Mouse (Mus musculus) MEL-GATA-1-ER (cell line): ENCODE measurements around the gene Wasl.

Experiments
- DNase-seq: peaks from one replicate; pipeline ENCODE4 v3.0.0-alpha.2; 2012; ENCODE audit warnings: low read depth; ENCODE audit errors: extremely low read depth

The Wasl gene

DNA sequence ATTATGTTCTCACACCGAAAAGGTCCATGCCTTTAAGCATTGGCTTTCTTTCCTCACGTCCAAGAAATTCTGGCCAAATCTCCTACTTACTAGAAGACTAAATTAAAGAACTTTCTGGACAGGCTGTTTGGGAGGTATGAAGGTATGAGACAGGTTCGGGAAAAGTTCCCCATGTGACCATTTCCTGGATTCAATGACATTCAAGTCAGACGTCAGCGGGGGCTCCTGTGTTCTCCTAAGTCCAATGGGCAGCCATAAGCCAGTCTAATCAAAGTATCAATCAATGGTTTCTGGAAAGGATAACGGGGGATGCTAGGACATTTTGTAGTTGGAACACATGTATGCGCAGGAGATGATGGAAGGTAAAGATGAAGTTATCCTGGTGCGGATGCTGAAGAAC is 59.2 kb downstream of the Wasl start:
- no peak for DNase-seq

DNA sequence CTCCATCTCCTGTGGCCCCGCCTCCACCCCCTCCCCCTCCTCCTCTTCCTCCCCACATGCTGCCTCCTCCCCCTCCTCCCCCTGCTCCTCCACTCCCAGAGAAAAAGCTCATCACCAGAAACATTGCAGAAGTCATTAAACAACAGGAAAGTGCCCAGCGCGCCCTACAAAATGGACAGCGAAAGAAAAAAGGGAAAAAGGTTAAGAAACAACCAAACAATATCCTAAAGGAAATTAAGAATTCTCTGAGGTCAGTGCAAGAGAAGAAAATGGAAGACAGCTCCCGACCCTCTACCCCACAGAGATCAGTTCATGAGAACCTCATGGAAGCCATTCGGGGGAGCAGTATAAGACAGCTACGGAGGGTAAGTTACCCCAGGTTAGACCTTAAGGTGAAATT is 60.5 kb downstream of the Wasl start:
- no peak for DNase-seq

DNA sequence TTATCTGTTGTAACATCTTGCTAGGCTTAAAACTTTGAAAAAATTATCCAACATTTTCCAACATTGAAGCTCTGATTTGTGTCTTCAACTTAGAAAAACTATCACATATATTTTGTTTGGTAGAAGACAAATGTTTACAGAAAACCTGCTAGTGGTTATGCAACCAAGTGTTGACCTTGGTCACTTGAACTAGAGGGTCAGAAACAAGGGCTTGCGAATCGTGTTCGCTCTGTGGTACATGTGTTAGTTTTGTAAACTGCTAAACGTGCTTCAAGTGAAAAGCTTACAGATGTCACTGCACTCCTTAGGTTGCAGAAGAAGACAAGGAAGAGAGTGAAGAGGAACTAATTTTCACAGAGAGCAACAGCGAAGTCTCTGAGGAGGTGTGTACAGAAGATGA is 61.8 kb downstream of the Wasl start:
- no peak for DNase-seq

DNA sequence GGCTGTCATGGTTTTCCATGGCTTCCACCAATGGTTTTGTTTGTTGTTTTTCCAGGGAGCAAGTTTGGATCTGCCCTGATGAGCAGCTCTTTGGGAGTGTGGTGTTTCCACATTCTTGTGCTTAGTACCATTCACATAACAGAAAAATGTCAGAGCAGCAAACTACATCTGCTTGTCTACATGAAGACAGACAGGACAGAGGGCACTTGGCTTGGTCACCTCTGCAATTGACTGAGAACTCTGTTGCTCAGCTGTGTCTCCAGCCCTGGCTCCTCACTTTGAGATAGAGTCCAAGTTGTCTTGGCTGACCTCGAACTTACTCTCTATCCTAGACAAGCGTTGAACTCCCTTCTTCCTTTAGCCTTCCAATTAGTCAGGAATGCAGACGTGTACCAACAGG is 62.5 kb downstream of the Wasl start:
- no peak for DNase-seq

DNA sequence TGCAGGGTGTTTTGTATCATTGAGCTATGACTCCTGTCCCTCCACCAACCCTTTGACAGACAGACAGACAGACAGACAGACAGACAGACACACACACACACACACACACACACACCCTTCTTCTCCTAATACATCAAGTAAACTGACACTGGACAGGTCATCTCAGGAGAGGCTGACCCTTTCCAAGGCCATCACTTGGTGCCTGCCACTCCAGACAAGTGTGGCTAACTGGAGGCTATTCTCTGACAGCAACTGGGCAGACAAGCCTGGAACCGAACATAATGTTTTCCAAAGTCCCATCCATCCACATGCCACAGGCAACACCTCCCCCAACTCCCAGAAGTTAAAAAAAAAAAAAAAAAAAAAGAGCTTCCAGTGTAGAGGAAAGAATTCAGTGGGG is 63.1 kb downstream of the Wasl start:
- no peak for DNase-seq

DNA sequence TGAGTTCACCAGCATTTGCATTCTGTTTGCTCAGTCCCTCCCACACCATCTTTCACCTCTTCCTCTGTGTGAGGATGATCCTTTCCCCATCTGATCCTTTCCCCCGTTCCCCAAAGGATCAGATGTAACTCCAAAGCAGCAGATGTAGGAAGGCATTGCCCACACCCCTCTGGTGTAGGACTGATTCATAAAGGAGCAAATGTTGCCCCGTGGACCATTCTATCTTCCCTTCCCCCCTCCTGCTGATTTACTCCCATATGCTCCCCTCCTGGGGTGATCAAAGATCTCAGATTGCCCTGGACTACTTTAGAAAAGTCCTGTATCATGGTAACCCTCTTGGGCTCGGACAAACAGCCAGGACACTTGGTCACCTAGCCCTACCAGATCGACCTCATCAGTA is 64.1 kb downstream of the Wasl start:
- no peak for DNase-seq

DNA sequence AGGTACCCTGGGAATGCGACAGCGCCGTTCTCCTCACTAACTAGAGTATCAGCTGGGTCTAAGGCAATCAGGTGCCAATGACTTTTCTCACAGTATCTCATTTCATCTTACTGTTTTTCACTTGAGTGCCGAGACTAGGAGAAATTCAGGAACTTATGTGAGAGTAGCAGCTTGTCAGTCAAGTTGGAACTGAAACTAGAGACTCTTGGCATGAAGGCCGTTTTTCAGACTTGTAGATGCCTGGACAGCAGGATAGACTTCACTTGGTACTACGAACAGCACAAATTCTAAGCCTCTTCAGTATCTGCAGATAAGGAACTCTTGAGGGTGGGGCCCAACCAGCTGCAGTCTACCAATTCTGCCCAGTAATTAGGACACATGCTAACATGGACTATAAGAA is 64.7 kb downstream of the Wasl start:
- DNase-seq: no peak

DNA sequence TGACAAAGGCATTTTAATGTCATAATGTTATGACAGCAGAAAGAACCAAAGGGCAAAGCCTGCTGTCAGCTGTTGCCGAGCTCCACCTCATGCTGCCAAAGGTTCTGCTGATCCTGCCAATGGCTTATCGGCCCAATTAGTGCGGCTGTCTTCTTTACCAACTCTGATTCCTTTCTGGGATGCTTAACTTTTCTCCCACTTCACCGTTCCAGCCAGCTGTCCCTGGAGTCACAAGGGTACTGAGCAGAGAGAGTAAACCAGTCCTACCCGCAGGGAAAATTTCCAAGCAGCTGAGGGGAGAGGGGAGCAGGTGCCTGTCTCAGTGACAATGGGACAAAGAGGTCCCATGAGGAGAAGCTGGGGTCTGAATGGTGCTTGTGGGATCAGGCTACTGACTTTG is 65.2 kb downstream of the Wasl start:
- no peak for DNase-seq

DNA sequence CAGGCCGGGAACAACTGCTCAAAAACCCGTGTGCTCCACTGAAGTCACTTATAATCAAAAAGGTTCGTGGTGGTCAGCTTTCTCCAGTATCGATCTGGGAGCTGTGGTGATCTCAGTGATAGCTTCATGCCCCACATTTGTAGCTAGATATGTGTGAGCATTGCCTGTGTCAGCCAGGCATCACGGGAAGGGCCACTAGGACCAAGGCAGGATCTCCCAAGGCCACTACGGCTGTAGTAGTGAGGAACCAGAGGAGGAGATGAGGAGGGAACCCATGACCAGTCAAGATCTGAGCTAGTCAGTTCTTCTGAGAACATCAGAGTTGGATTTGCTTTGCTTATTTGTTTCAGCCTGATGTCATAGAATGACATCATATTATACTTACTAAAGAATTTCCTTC is 65.6 kb downstream of the Wasl start:
- DNase-seq: no peak

DNA sequence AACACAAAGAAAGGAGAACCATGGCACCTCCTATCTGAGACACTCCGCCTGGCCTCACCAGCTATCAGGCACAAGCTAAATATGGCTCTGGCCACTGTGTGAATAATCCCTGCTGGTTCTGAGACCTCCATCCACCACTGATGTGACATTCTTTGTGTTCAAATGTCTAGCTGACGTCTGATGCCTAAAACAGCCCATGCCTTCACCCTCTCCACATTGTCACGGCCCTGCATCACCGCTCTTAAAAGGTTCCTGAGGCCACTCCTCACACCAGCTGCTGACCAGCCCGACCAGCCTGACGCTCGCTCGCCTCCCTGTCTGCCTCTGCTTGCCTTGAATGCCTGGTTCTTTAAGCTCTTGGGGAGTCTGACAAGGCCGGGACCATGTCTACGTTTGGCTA is 67.3 kb downstream of the Wasl start, which contains the start of gene Lmod2:
TSS of gene Lmod2 (plus strand) at position 263 of the 400 bp plus-strand sequence.
- no peak for DNase-seq

DNA sequence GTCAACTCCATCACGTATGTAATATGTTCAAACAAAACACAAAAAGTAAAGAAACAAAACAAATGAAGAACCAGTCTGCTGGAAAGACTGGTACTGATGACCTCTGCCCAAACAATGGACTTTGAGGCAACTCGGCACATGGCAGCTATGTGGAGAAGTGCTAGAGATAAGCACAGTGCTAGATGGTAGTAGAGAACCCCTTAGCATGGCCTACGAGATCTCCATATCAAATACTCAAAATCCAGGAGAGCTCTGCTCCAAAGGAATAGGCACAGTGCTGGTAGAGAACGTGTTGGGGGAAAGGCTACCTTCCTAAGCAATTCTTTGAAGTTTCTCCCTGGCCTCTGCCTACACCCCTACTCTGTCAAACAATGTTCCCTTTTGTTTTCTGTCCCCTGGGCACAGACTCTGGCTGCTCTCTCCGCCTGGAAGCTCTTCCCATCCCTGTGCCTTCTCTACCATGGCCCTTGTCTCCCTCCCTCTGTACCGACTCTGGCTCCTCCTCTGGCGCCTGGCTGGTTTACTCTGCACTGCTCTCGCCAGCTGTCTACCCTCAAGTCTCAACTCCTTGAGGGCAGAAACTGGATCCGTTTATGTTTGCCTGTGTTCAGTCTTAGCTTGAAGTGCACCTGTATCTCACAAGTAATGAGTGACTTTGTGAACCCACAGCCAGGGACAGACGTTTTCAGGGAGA is 73.1 kb downstream of the Wasl start:
- DNase-seq: no peak

DNA sequence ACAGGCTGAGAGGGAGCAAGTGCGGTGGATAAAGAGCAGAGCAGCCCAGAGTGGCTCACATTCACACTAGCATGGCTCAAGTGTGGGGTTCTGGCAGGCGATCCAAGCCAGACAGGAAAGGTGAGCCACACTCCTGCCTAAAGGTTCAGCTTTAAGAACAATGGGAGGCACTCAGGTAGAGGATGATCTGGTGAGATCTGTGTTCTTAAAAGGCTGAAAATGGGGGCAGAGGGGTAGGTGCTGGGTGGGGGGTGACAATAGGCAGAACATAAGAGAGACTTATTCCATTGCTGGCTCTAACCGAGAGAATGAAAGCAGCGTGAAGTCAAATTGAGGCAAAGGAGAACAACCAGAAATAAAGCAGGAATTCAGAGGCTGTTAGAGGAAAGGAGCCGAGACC is 74.5 kb downstream of the Wasl start:
- DNase-seq: no peak

DNA sequence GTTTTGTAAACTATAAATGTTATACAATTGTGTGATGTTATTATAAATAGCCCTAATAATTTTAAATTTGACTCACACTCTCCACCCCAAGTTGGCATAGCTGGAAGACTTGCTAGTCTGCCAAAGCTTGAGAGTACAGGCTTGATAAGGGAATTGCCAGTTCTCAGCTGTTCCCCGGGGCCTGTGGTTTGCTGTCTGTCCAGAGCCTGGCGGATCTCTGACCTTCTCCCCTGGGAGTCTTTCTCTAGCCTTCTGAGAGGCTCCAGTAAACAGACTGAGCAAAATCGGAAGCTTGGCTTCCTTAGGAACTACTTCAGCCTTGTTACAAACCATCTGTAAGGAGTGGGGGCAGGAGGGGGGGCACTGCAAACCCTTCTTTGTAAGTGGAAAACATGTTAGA is 77.9 kb downstream of the Wasl start:
- no peak for DNase-seq

DNA sequence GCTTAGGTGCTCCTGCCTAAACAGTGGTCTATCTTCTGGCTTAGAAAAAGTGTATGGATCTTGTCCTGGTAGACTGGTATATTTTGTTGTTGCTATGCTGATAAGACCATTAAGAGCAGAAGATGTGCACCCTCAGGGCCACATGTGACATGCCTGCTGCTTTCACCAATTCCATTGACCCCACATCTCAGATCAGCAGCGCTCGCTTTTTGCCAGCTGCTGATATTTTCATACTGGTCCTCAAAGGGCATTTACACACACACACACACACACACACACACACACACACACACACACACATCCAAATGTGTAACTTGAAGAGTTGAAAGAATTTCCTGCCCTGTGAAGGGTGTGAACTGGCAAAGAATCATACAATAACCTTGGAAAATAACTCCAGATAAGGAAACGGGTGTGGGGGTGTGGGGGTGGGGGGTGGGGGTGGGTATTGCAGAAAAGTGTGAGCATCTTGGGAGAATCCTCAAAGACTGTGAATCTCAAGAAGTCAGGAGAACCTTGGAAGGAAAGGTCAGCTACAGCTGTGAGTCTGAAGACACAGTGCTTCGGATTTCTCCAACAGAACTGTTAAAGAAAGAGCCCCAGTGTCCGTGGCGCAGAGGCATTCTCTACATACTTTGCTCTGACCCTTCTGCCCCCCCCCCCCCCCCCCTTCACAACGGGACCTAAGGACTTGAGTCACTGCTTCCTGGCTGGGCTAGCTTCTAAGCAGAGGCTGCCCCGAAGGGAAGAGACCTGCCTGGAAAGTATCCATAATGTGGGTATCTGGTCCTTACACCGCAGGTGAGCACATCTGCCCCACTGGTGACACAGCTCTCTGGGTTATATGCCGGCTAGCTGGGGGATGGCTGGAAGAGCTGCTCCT is 79.1 kb downstream of the Wasl start:
- DNase-seq: no peak

DNA sequence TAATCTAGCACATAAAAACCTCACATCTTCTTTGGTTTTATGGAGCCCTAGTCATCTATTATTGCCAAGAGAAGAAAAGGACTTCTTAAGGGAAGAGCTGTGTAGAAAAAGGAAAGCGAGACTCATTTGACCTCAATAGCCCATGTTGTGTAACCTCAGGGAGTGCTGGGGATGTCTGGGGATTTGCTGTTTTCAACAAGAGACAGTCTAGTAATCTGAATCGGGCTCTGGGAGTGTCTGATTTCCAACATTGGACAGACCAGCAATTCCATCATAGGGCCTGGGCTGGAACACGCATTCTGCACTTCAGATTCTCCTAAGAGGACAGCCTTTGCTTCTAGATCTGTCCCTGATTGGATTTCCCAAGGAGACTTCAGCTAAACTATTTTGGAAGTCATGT is 81.4 kb downstream of the Wasl start:
- DNase-seq: no peak

DNA sequence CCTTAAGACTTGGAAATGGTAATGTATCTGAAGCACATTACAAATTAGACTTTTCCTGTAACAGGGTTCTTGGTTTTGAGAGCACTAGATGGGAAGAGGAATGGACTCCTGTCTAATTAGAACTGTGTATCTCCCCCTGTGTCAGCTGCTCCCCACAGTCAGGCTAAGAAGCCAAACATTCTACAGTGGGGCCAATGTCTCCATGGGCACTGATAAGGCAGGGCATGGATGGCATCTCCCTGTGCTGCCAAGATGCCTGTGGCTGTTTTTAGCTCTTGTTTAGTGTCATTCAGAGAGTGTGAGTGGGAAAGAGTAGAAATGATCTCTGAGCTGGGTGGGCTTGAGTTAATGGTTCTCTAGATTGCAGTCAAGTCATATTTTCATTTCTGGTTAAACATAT is 91.5 kb downstream of the Wasl start:
- DNase-seq: no peak

DNA sequence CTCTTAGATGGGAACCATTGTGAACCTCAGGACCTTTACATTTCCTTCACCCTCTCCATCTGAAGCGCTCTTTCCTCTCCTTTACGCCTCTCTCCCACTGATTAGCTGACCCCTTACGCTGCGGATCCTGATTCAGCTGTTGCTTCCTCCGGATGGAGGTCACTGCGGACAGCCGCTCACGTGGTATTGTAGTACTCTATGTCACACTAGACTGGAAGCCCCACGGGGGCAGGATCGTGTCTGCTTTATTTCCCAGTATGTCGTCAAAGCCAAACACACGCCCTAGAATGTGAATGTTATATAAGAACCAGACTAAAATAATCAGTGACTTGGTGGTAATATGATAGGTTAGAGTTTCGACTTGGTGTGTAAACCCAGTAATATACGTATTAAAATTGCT is 92.4 kb downstream of the Wasl start:
- DNase-seq: no peak

DNA sequence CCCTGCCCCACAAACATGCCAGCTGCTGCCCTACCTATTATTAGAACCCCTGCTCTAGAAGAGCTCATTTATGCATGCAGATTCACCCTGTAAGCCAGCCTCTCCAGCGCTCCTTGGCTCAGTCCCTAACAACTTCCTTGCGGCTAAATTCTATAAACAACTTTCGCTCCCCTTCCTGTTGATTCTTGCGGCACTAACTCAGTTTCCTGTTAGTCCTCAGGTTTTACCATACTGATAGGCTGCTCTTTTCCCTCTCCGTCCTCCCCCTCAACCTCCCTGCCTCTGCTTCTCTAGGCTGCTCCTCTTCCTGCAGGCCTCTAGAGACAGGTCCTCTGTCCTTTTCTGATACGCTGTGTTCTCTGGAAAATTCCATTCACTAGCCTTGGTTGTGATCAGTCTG is 93.7 kb downstream of the Wasl start:
- DNase-seq: no peak

DNA sequence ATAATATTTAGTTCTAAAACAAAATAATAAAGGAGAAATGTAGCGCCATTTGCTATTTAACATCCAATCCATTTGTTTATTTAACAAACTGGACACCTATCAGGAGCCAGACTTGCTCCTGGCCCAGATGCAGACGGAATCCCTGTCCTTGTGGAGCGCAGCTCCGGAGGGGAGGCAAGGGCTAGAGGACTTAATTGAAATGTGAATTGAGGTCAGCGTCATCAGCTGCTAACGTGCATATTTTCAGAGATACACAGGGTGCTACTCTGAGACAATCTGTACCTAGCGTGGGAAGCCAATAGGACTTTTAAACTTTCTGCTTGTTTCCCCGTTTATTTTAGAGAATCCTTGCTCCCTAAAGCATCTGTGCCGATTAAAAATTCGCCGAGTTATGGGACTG is 94.5 kb downstream of the Wasl start:
- DNase-seq: no peak

DNA sequence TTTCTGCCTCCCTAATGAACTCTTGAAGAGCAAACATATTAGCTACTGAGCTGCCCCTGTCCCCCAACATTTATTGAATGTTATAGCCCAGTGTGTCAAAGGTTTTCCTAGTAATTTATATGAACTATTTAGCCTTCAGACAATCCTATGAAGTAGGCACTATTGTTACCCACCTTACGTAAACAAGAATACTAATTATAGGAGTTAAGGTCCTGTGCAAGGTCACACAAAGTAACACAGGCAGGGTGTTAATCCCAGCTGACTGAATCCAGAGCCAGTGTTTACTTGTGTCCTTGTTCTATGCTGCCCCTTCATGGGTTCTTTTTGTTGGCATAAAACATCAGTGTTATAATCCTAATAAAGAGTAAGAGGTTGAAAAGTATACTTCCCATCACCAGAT is 95.1 kb downstream of the Wasl start:
- DNase-seq: no peak

DNA sequence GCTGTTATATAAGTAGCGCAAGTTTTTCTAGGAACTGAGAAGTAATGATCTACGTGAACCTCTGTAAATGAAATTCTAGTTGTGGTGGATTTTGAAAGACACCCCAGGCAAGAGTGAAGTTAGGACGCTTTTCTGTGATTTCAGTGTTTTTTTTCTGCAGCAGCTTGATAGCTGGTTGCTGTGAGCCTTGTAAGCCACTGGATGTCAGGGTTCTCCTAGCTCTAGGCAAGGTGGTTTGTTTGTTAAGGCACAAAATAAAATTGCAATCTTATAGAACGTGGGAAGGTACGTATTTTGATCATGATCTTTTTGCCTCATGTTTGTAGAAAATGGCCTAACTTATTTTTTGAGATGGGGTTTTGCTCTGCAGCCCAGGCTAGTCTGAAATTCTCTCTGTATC is 95.8 kb downstream of the Wasl start:
- DNase-seq: no peak

DNA sequence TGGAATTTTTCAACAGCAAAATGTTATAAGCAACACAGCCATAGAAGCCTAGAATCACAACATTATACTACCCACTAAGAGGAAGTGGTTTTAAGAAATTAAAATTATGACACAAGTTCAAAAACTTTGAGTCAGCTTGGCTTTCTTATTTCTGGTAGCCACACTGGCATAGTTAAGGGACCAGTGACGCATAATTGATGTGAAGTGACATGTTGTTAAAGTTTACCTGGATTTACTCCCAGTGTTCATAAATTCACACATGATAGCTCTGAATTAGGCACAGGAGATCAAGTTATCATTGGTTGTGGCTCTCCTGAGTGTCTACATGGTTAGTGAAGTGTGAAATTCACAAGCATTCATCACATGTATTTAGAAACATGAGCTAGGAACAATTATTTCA is 99.9 kb downstream of the Wasl start:
- no peak for DNase-seq

DNA sequence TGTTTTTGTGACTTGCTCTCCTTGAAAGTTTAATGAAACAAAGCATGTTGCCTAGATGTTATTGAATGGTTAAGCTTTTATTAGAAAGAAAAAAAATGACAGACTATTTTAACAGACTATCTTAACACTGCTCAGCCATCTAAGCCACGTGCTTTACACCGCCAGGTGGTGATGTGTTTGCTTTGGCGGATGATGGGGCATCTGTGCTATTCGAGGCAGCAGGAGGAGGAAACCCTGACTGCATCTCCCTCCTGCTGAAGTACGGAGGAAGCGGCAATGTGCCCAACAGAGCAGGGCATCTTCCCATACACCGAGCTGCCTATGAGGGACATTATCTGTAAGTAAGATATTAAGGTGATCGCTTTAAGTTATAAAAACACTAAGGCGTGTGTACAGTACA is 100.7 kb downstream of the Wasl start:
- no peak for DNase-seq
